Mouse (Mus musculus) lung, embryonic 14.5 days (tissue): ENCODE results near the gene Lyar. TPM values are rescaled to one million over a fixed set of nuclear protein-coding genes. Genes with fewer than 3 reads are reported as not detected.

ENCODE experiments used
- ATAC-seq: fragments of 200-750 bp; cut with Nextera tagmentation; 2 replicates; pipeline ENCODE4 v1.8.0; 2017; ENCODE audit warnings: mild to moderate bottlenecking, moderate TSS enrichment, moderate library complexity; ENCODE audit not compliant: insufficient read depth
- DNase-seq: peaks from one replicate; pipeline ENCODE4 v3.0.0-alpha.2; 2015
- H3K27ac ChIP-seq: fragments of 300-500 bp; sonication (generic); 2 replicates; pipeline ENCODE4 v1.5.1; 2014; ENCODE audit warnings: low read depth, mild to moderate bottlenecking, moderate library complexity
- H3K27me3 ChIP-seq: fragments of 300-500 bp; sonication (generic); 2 replicates; pipeline ENCODE4 v1.6.1; 2014; ENCODE audit warnings: low read length, control low read depth; ENCODE audit not compliant: insufficient read depth
- H3K36me3 ChIP-seq: fragments of 300-500 bp; sonication (generic); 2 replicates; pipeline ENCODE4 v1.6.1; 2014; ENCODE audit warnings: control low read depth; ENCODE audit not compliant: insufficient read depth
- H3K4me1 ChIP-seq: fragments of 300-500 bp; sonication (generic); 2 replicates; pipeline ENCODE4 v1.6.1; 2014; ENCODE audit warnings: antibody characterized with exemption, control low read depth; ENCODE audit not compliant: insufficient read depth
- H3K4me2 ChIP-seq: fragments of 300-500 bp; sonication (generic); 2 replicates; pipeline ENCODE4 v1.6.1; 2014; ENCODE audit warnings: mild to moderate bottlenecking
- H3K4me3 ChIP-seq: fragments of 300-500 bp; sonication (generic); 2 replicates; pipeline ENCODE4 v1.5.1; 2014; ENCODE audit warnings: low read depth, low read length
- H3K9ac ChIP-seq: fragments of 300-500 bp; sonication (generic); 2 replicates; pipeline ENCODE4 v1.6.1; 2014
- H3K9me3 ChIP-seq: fragments of 300-500 bp; sonication (generic); 2 replicates; pipeline ENCODE4 v1.6.1; 2016; ENCODE audit warnings: low read depth, low read length, control low read depth
- CTCF ChIP-seq: IDR thresholded peaks from 2 replicates; pipeline ENCODE4 v1.5.1; 2016; ENCODE audit warnings: antibody characterized with exemption, low read depth
- WGBS: fragments of 180-500 bp; shearing (Covaris S2); extraction: QIAGEN DNeasy Blood & Tissue Kit; methylation state at CpG from one replicate; pipeline ENCODE4 v1.1.7; 2014; 5-methylcytosine and 5-hydroxymethylcytosine counted together
- polyA plus RNA-seq: library from polyadenylated mRNA; unstranded; fragments of >200 nt; fragmentation: Nextera tagmentation; extraction: Ambion mirVana; gene quantifications from 2 replicates; pipeline ENCODE4 v1.2.1, GENCODE M21; 2014

The Lyar gene
- polyA plus RNA-seq, 1 experiment from 2014 or later, result 112 TPM

- TF ChIP-seq CTCF, result no peak
- H3K4me2 ChIP-seq, result no peak overlapping the region
- ATAC-seq (no peak), DNase-seq (no peak)
- no peak overlapping the region for H3K9ac ChIP-seq
- H3K27me3 ChIP-seq, result no peaks in the 10 kb centered on the region
- H3K4me3 ChIP-seq, result no peak overlapping the region
- H3K36me3 ChIP-seq, result no peaks in the 10 kb centered on the region
- WGBS, result 65% methylated on average over 3 of the region's 3 CpGs
- no peaks in the 10 kb centered on the region for H3K9me3 ChIP-seq
- no peaks in the 10 kb centered on the region for H3K4me1 ChIP-seq
- no peak overlapping the region for H3K27ac ChIP-seq
Observed at GRCm38 (mm10) chr5:38255644-38256043, 35.4 kb downstream of the Lyar start.

- no peaks in the 10 kb centered on the region for H3K9me3 ChIP-seq
- no peaks in the 10 kb centered on the region for H3K36me3 ChIP-seq
- TF ChIP-seq CTCF, result no peak
- no peak overlapping the region for H3K4me2 ChIP-seq
- DNase-seq (no peak), ATAC-seq (no peak)
- H3K27ac ChIP-seq, result no peak overlapping the region
- WGBS, result 87% methylated on average over 1 of the region's 1 CpGs
- H3K27me3 ChIP-seq, result no peaks in the 10 kb centered on the region
- no peak overlapping the region for H3K4me3 ChIP-seq
- no peak overlapping the region for H3K9ac ChIP-seq
- 0 out of 2 replicates have a peak, but pooled peaks cover 4% of the 10 kb centered on the region for H3K4me1 ChIP-seq
Observed at GRCm38 (mm10) chr5:38256551-38256950, 36.3 kb downstream of the Lyar start.

GRCm38 (mm10) chr5:38258034-38258772 lies 37.9 kb downstream of the Lyar start:
- ATAC-seq, result no peak
- H3K4me1 ChIP-seq, result 0 out of 2 replicates have a peak, but pooled peaks cover 4% of the 10 kb centered on the region
- no peak overlapping the region for H3K27ac ChIP-seq
- H3K4me2 ChIP-seq, result no peak overlapping the region
- H3K9ac ChIP-seq, result no peak overlapping the region
- H3K4me3 ChIP-seq, result no peak overlapping the region
- WGBS, result 78% methylated on average over 8 of the region's 8 CpGs
- H3K9me3 ChIP-seq, result no peaks in the 10 kb centered on the region
- TF ChIP-seq CTCF, result no peak
- no peak for DNase-seq
- peaks cover 10% of the 10 kb centered on the region for H3K36me3 ChIP-seq
- no peaks in the 10 kb centered on the region for H3K27me3 ChIP-seq

- Histone ChIP-seq H3K4me3 (no peak overlapping the region), H3K9ac (no peak overlapping the region), H3K4me2 (no peak overlapping the region), H3K36me3 (peaks cover 16% of the 10 kb centered on the region), H3K27ac (no peak overlapping the region), H3K27me3 (no peaks in the 10 kb centered on the region), H3K4me1 (0 out of 2 replicates have a peak, but pooled peaks cover 4% of the 10 kb centered on the region), H3K9me3 (no peaks in the 10 kb centered on the region)
- 86% methylated on average over 5 of the region's 5 CpGs for WGBS
- no peak for DNase-seq
- no peak for TF ChIP-seq CTCF
- no peak for ATAC-seq
Observed at GRCm38 (mm10) chr5:38258773-38259146, 38.5 kb downstream of the Lyar start.

DNA sequence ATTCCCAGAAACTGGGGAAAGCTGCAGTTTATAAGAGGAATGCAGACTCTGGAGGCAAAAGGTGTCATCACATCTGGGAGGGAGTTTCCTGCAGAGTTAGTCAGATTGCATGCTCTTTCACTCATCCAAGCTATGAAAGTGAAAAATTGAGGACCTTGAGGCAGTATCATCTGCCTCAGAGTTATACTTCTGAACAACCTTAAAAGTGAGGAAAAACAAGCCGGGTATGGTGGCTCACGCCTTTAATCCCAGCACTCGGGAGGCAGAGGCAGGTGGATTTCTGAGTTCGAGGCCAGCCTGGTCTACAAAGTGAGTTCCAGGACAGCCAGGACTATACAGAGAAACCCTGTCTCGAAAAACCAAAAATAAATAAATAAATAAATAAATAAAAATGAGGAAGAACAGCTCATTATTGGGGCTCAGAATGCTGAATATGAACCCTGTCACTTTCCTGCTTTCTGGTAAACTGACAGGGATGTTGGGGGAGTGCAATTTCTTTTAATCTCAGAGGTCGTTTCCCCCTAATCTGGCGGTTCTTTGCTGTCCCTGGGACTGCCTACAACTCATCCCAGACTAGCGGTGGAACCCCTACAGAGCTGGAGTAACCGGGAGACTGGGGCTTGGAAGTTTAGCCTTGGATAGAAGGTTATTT lies 39.3 kb downstream of the Lyar start:
- no peaks in the 10 kb centered on the region for H3K9me3 ChIP-seq
- peak overlapping the region; percentile 78 for H3K4me2 ChIP-seq
- no peaks in the 10 kb centered on the region for H3K27me3 ChIP-seq
- 37% methylated on average over 9 of the region's 9 CpGs for WGBS
- DNase-seq (no peak), ATAC-seq (peak; percentile 40; the same call in 1 of the 2 replicates)
- H3K4me3 ChIP-seq, result peak overlapping the region; percentile 59
- H3K36me3 ChIP-seq, result peaks cover 24% of the 10 kb centered on the region
- H3K4me1 ChIP-seq, result 0 out of 2 replicates have a peak, but pooled peaks cover 4% of the 10 kb centered on the region
- peak overlapping the region; percentile 63 for H3K9ac ChIP-seq
- peak overlapping the region; percentile 78 for H3K27ac ChIP-seq
- no peak for TF ChIP-seq CTCF

DNA sequence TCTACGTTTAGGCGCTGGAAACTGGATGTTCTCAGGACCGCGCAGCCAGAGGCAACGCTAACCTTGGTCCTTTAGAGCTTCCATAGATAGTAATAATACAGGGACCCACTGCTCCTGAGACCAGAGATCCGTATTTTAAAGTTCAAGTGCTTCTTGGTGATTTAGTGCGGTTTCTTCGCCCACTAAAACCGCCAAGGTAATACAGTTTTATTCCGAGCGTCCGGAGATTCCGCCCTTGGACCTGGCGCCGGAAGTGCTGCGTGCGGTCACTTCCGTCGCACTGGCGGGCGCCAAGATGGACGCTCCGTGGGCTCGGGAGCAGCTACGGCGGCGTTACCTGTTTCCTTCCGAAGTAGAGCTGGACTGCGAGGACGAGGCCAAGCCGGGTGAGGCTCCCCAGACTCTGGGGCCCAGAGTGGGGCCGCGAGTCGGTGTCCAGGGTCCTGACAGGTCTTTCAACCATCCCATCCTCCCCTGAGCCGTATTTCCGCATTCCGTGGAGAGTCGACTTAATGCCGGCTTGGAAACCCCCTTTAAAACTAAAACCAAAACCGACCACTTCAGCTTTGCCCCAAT lies 39.9 kb downstream of the Lyar start, which contains the start of gene Tmem128:
TSS of gene Tmem128 (plus strand) at position 79 of the 576 bp plus-strand sequence.
- under 1% methylated on average over 40 of the region's 40 CpGs for WGBS
- peak within 1 kb of the TSS; percentile 78 for H3K4me2 ChIP-seq
- H3K9me3 ChIP-seq, result no peaks in the 10 kb centered on the region
- peaks cover 30% of the 10 kb centered on the region for H3K36me3 ChIP-seq
- no peaks in the 10 kb centered on the region for H3K27me3 ChIP-seq
- TF ChIP-seq CTCF, result no peak
- H3K4me3 ChIP-seq, result peak within 1 kb of the TSS; percentile 59
- 0 out of 2 replicates have a peak, but pooled peaks cover 4% of the 10 kb centered on the region for H3K4me1 ChIP-seq
- peak within 1 kb of the TSS; percentile 78 for H3K27ac ChIP-seq
- ATAC-seq (peak; percentile 77), DNase-seq (peak; percentile 86)
- peak within 1 kb of the TSS; percentile 63 for H3K9ac ChIP-seq

DNA sequence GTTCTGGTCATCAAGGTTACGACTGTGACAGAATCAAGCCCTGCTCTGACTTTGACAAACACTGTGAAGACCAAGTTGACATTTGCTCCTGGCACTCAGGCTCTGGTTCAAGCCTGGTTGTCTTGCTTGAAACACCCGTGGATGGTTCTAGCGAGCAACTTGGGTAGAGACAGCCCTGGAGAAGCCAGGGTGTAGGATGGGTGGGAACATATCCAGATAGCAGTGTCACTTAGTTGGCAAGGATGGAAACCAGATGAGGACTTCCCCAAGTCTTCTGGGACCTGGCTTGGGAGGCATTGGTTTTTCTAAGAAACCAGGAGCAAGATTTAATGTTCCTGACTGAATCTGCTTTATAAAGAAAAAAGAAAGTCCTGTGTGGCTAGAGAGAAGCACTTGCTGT lies 50.7 kb downstream of the Lyar start:
- H3K36me3 ChIP-seq, result peaks cover 48% of the 10 kb centered on the region
- H3K4me1 ChIP-seq, result no peaks in the 10 kb centered on the region
- ATAC-seq, result no peak
- DNase-seq, result no peak
- no peaks in the 10 kb centered on the region for H3K9me3 ChIP-seq
- no peak overlapping the region for H3K27ac ChIP-seq
- WGBS, result 87% methylated on average over 3 of the region's 3 CpGs
- no peak for TF ChIP-seq CTCF
- peaks cover 10% of the 10 kb centered on the region for H3K27me3 ChIP-seq
- H3K4me2 ChIP-seq, result no peak overlapping the region
- H3K9ac ChIP-seq, result no peak overlapping the region
- H3K4me3 ChIP-seq, result no peak overlapping the region
